Comparison of ENCODE assay signal across 16 mouse cellular contexts in the genomic region with DNA sequence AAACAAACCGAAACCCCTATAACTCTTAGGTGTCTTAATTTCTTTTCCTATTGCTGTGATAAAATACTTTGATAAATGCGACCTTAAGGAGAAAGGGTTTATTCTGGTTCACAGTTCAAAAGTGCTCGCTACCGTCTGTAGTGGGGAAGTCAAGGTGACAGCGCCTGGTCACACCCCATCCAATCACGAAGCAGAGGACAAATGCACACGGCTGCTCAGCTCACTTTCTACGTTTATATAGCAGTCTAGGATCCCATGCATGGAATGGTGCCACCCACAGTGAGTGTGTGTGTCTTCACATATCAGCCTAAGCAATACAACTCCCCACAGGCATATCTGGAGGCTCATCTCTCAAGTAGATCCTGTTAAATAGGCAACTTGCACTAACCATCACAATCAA.
"Had no signal": no experiment of that assay in that cellular context is flagged by ENCODE, and none has a peak within 500 bp of the region (broad histone marks: within the 10 kb centered on the region; RNA-seq: fewer than 3 reads in every experiment).

No protein-coding gene starts in this region.

- DNase-seq: retina, postnatal 1 day; right cerebral cortex, adult 18-20 months; right cerebral cortex, postnatal 14 days; right cerebral cortex, postnatal 25 days; right cerebral cortex, postnatal 4 days; spleen, adult 18-20 months; thymus, adult 18-20 months; thymus, adult 2 months; thymus, postnatal 14 days; thymus, postnatal 25 days; thymus, postnatal 36 days; thymus, postnatal 4 days had no signal

- H3K4me3 ChIP-seq: neural tube, embryonic 13.5 days; neural tube, embryonic 15.5 days; stomach, embryonic 15.5 days had no signal

- H3K9ac ChIP-seq: neural tube, embryonic 13.5 days; neural tube, embryonic 15.5 days; stomach, embryonic 15.5 days had no signal

- H3K36me3 ChIP-seq: neural tube, embryonic 13.5 days; neural tube, embryonic 15.5 days; stomach, embryonic 15.5 days had no signal

- H3K27ac ChIP-seq: neural tube, embryonic 13.5 days; neural tube, embryonic 15.5 days; stomach, embryonic 15.5 days; stomach, postnatal 0 days had no signal

- H3K4me1 ChIP-seq: neural tube, embryonic 13.5 days; neural tube, embryonic 15.5 days; stomach, embryonic 15.5 days had no signal

- H3K4me2 ChIP-seq: neural tube, embryonic 13.5 days; neural tube, embryonic 15.5 days; stomach, embryonic 15.5 days had no signal

- H3K27me3 ChIP-seq: neural tube, embryonic 13.5 days; neural tube, embryonic 15.5 days; stomach, embryonic 15.5 days had no signal

- H3K9me3 ChIP-seq: neural tube, embryonic 13.5 days; neural tube, embryonic 15.5 days; stomach, embryonic 15.5 days had no signal
